Mouse (Mus musculus) midbrain, embryonic 11.5 days (tissue): ENCODE data around the gene Akr1c19. TPM values are rescaled to one million over a fixed set of nuclear protein-coding genes. Genes with fewer than 3 reads are reported as not detected.
"Not testable (repeated sequence)": the region's sequence is repeated elsewhere in the genome, so short reads cannot be mapped to it uniquely, and the experiment has no call there.

ENCODE experiments used
- ATAC-seq: fragments of 200-750 bp; cut with Nextera tagmentation; 2 replicates; pipeline ENCODE4 v1.8.0; 2017; ENCODE audit warnings: moderate TSS enrichment, moderate library complexity; ENCODE audit not compliant: low FRiP score
- DNase-seq: peaks from one replicate; pipeline ENCODE4 v3.0.0; 2015; ENCODE audit warnings: low spot score; ENCODE audit errors: missing footprints
- H3K27ac ChIP-seq: fragments of 300-500 bp; sonication (generic); 2 replicates; pipeline ENCODE4 v1.5.1; 2014; ENCODE audit warnings: low read depth, low read length
- H3K27me3 ChIP-seq: fragments of 300-500 bp; sonication (generic); 2 replicates; pipeline ENCODE4 v1.6.1; 2014; ENCODE audit warnings: mild to moderate bottlenecking, low read length, moderate library complexity, mixed read lengths; ENCODE audit not compliant: control insufficient read depth, insufficient read depth
- H3K36me3 ChIP-seq: fragments of 300-500 bp; sonication (generic); 2 replicates; pipeline ENCODE4 v1.6.1; 2014; ENCODE audit warnings: mild to moderate bottlenecking, low read length, moderate library complexity, mixed read lengths; ENCODE audit not compliant: control insufficient read depth, insufficient read depth
- H3K4me1 ChIP-seq: fragments of 300-500 bp; sonication (generic); 2 replicates; pipeline ENCODE4 v1.6.1; 2014; ENCODE audit warnings: low read length; ENCODE audit not compliant: control insufficient read depth, insufficient read depth
- H3K4me2 ChIP-seq: fragments of 300-500 bp; sonication (generic); 2 replicates; pipeline ENCODE4 v1.6.1; 2014; ENCODE audit warnings: mild to moderate bottlenecking, moderate library complexity
- H3K4me3 ChIP-seq: fragments of 300-500 bp; sonication (generic); 2 replicates; pipeline ENCODE4 v1.5.1; 2014; ENCODE audit warnings: low read depth, low read length
- H3K9ac ChIP-seq: fragments of 300-500 bp; sonication (generic); 2 replicates; pipeline ENCODE4 v1.6.1; 2014; ENCODE audit warnings: low read length
- H3K9me3 ChIP-seq: fragments of 300-500 bp; sonication (generic); 2 replicates; pipeline ENCODE4 v1.6.1; 2016; ENCODE audit warnings: low read length; ENCODE audit not compliant: control insufficient read depth
- WGBS: fragments of 180-500 bp; shearing (Covaris S2); extraction: QIAGEN DNeasy Blood & Tissue Kit; methylation state at CpG from one replicate; pipeline ENCODE4 v1.1.7; 2014; 5-methylcytosine and 5-hydroxymethylcytosine counted together
- polyA plus RNA-seq: library from polyadenylated mRNA; unstranded; fragments of >200 nt; fragmentation: Nextera tagmentation; extraction: Ambion mirVana; gene quantifications from 2 replicates; pipeline ENCODE4 v1.2.1, GENCODE M21; 2014

Akr1c19 gene
- polyA plus RNA-seq, 1 experiment from 2014 or later, result 0.31 TPM

- H3K9me3 ChIP-seq, ATAC-seq, H3K27ac ChIP-seq, H3K36me3 ChIP-seq, DNase-seq, H3K4me3 ChIP-seq, H3K9ac ChIP-seq, H3K4me2 ChIP-seq, H3K27me3 ChIP-seq, H3K4me1 ChIP-seq: not testable (repeated sequence)
Observed at GRCm38 (mm10) chr13:4256894-4257293, 28.4 kb downstream of the Akr1c19 start.

DNA sequence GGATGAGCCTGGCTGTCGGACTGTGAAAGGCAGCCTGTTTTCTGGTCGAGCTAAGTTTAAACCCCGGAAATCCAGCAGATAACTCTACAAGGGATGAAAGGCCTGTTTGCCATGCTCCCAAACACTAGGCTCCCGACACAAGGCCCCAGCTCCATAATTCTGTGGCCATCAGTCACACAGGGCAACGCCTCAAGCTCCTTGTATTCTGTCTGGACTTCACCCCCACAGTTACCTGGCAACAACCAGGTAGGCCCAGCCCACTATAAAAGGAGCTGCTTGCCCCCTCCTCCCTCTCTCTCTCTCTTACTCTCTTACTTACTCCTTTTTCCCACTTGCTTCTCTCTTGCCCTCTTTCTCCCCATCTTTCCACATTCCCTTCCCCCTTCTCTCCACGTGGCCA lies 28.8 kb downstream of the Akr1c19 start:
- WGBS, result 85% methylated on average over 6 of the region's 6 CpGs
- H3K36me3 ChIP-seq, result no peaks in the 10 kb centered on the region
- no peaks in the 10 kb centered on the region for H3K4me1 ChIP-seq
- H3K4me2 ChIP-seq, result no peak overlapping the region
- DNase-seq (no peak), ATAC-seq (no peak)
- no peaks in the 10 kb centered on the region for H3K27me3 ChIP-seq
- H3K4me3 ChIP-seq, result no peak overlapping the region
- no peaks in the 10 kb centered on the region for H3K9me3 ChIP-seq
- H3K27ac ChIP-seq, result no peak overlapping the region
- H3K9ac ChIP-seq, result no peak overlapping the region

- H3K9me3 ChIP-seq, result no peaks in the 10 kb centered on the region
- 82% methylated on average over 3 of the region's 3 CpGs for WGBS
- no peak overlapping the region for H3K4me3 ChIP-seq
- no peak overlapping the region for H3K9ac ChIP-seq
- H3K4me1 ChIP-seq, result no peaks in the 10 kb centered on the region
- H3K4me2 ChIP-seq, result no peak overlapping the region
- no peaks in the 10 kb centered on the region for H3K27me3 ChIP-seq
- no peak overlapping the region for H3K27ac ChIP-seq
- ATAC-seq (no peak), DNase-seq (no peak)
- no peaks in the 10 kb centered on the region for H3K36me3 ChIP-seq
Observed at GRCm38 (mm10) chr13:4264612-4265011, 36.1 kb downstream of the Akr1c19 start.

GRCm38 (mm10) chr13:4265047-4265446 lies 36.5 kb downstream of the Akr1c19 start:
- Histone ChIP-seq H3K4me2 (no peak overlapping the region), H3K36me3 (no peaks in the 10 kb centered on the region), H3K4me1 (no peaks in the 10 kb centered on the region), H3K9ac (no peak overlapping the region), H3K27ac (no peak overlapping the region), H3K4me3 (no peak overlapping the region), H3K27me3 (no peaks in the 10 kb centered on the region), H3K9me3 (no peaks in the 10 kb centered on the region)
- 92% methylated on average over 2 of the region's 2 CpGs for WGBS
- DNase-seq, result no peak
- no peak for ATAC-seq

- ATAC-seq, H3K9ac ChIP-seq: not testable (repeated sequence)
Observed at GRCm38 (mm10) chr13:4265455-4265854, 37.0 kb downstream of the Akr1c19 start.

DNA sequence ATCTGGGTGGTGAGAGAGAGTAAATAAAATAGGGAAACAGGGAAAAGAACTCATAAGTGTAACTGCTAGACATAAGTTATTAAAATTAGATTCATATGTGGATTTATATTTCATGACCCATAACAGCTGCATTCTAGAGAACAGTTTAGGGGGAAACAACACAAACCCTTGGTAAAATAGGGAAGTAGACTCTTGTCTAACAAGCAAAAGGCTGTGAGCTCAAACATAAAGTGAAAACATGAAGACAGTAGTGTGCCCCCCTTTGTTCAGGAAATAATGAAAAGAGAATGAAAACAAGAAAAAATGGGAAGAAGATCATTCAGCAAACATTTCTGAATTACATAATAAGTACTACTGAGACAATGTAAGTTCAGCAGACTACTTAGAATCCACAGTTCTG lies 42.4 kb downstream of the Akr1c19 start:
- Histone ChIP-seq H3K27me3 (no peaks in the 10 kb centered on the region), H3K4me3 (no peak overlapping the region), H3K27ac (no peak overlapping the region), H3K36me3 (no peaks in the 10 kb centered on the region), H3K4me2 (no peak overlapping the region), H3K4me1 (no peaks in the 10 kb centered on the region), H3K9me3 (no peaks in the 10 kb centered on the region), H3K9ac (no peak overlapping the region)
- ATAC-seq (no peak), DNase-seq (no peak)

More at GRCm38 (mm10) chr13:4265455-4265854, 37.0 kb downstream of the Akr1c19 start:
- not testable (repeated sequence) for H3K4me2 ChIP-seq, H3K4me3 ChIP-seq, H3K27ac ChIP-seq, H3K27me3 ChIP-seq, H3K9me3 ChIP-seq, DNase-seq, H3K36me3 ChIP-seq, H3K4me1 ChIP-seq
- 89% methylated on average over 2 of the region's 2 CpGs for WGBS

DNA sequence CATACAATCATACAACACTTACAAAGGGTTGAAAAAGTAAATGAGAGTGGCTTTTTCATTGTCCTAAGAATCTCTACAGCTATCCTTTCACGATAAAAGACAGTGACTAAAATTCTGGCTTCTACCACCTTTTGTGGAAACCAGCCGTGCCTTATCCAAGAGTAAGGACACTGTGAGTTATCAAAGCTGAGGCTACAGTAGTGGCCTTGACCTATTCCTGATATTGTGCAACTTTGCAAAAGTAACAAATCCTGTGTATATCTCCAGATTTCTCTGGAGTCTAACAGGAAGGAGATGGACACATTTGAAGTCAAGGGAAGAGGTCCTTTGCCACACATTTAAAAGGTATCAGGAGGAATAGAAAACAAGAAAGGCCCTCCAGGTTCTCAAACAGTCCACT lies 49.0 kb downstream of the Akr1c19 start:
- H3K4me2 ChIP-seq, result no peak overlapping the region
- H3K4me3 ChIP-seq, result no peak overlapping the region
- DNase-seq, result no peak
- ATAC-seq, result no peak
- no peaks in the 10 kb centered on the region for H3K4me1 ChIP-seq
- no peaks in the 10 kb centered on the region for H3K27me3 ChIP-seq
- H3K27ac ChIP-seq, result no peak overlapping the region
- 93% methylated on average over 2 of the region's 2 CpGs for WGBS
- H3K9me3 ChIP-seq, result no peaks in the 10 kb centered on the region
- H3K9ac ChIP-seq, result no peak overlapping the region
- no peaks in the 10 kb centered on the region for H3K36me3 ChIP-seq

- Histone ChIP-seq H3K27ac (no peak within 1 kb of the TSS), H3K4me2 (no peak within 1 kb of the TSS), H3K9me3 (no peaks in the 10 kb centered on the region), H3K9ac (no peak within 1 kb of the TSS), H3K4me1 (no peaks in the 10 kb centered on the region), H3K36me3 (no peaks in the 10 kb centered on the region), H3K27me3 (no peaks in the 10 kb centered on the region), H3K4me3 (no peak within 1 kb of the TSS)
- WGBS, result 81% methylated on average over 4 of the region's 4 CpGs
- no peak for ATAC-seq
- no peak for DNase-seq
Observed at GRCm38 (mm10) chr13:4279284-4279683, 50.8 kb downstream of the Akr1c19 start, which contains the start of gene Akr1c12. Gene Akr1c12, minus strand, starts transcription at chr13:4279433.

GRCm38 (mm10) chr13:4281471-4282412 lies 53.2 kb downstream of the Akr1c19 start:
- Histone ChIP-seq H3K36me3 (no peaks in the 10 kb centered on the region), H3K9ac (no peak overlapping the region), H3K4me1 (no peaks in the 10 kb centered on the region), H3K27me3 (no peaks in the 10 kb centered on the region), H3K4me3 (no peak overlapping the region), H3K9me3 (no peaks in the 10 kb centered on the region), H3K27ac (no peak overlapping the region), H3K4me2 (no peak overlapping the region)
- ATAC-seq (peak; percentile 42; the same call in 1 of the 2 replicates), DNase-seq (no peak)
- 47% methylated on average over 7 of the region's 7 CpGs for WGBS
